9 mouse cellular contexts compared by ENCODE assay signal in the genomic region with DNA sequence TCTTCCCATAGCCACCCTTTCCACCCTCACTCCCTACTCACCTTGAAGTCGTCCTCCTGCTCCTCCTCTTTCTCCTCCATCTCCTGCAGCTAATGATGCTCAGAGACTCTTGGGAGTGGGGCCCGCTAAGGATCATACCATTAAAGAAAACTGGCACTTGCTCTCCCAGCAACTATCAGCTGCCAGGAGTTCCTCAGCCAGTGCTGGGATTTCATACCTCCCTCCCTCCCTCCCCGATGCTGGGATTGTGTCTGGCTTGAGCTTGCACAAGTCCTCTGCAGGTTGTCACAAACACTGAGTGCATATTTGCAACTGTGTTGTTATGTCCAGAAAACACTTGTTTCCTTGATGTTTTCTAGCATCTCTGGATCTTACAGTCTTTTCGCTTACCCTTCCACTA. TPM values are rescaled to one million over a fixed set of nuclear protein-coding genes. Genes with fewer than 3 reads are reported as not detected.
DNase-seq lines count a peak whose midpoint lies in the region; ATAC-seq and TF ChIP-seq lines count a peak whose summit lies in the region.
"Had no signal": no experiment of that assay in that cellular context is flagged by ENCODE, and none has a peak within 500 bp of the region (broad histone marks: within the 10 kb centered on the region; RNA-seq: fewer than 3 reads in every experiment).

Gene Fkbp14 (minus strand): TSS at position 101 of the 400 bp plus-strand sequence.

- H3K4me2 ChIP-seq in embryonic facial prominence, embryonic 14.5 days (ENCODE audit: low read depth, low read length): peak within 1 kb of the TSS; percentile 76
- H3K4me2 ChIP-seq in hindbrain, postnatal 0 days (ENCODE audit: low read depth, low read length): peak within 1 kb of the TSS; percentile 92
- peak within 1 kb of the TSS; percentile 81 for H3K4me2 ChIP-seq in myocyte (ENCODE audit: low read depth)

- H3K9ac ChIP-seq in embryonic facial prominence, embryonic 14.5 days (ENCODE audit: low read depth, low read length): no peak within 1 kb of the TSS; the same call in 1 of the 2 replicates
- no peak within 1 kb of the TSS for H3K9ac ChIP-seq in hindbrain, postnatal 0 days (replicated peaks; ENCODE audit: low read length)

- H3K9me3 ChIP-seq in embryonic facial prominence, embryonic 14.5 days (ENCODE audit: control insufficient read depth, low read length): no peaks in the 10 kb centered on the region
- H3K9me3 ChIP-seq in hindbrain, postnatal 0 days (ENCODE audit: low read length): no peaks in the 10 kb centered on the region

- H3K4me3 ChIP-seq in embryonic facial prominence, embryonic 14.5 days (ENCODE audit: low read depth, low read length): peak within 1 kb of the TSS; percentile 85
- no peak within 1 kb of the TSS; the same call in 1 of the 2 replicates for H3K4me3 ChIP-seq in hindbrain, postnatal 0 days (ENCODE audit: low read length)
- no peak within 1 kb of the TSS for H3K4me3 ChIP-seq in myocyte

- H3K36me3 ChIP-seq in embryonic facial prominence, embryonic 14.5 days (ENCODE audit: control insufficient read depth, insufficient read depth, low read length): no peaks in the 10 kb centered on the region
- H3K36me3 ChIP-seq in hindbrain, postnatal 0 days (ENCODE audit: insufficient read depth, low read length): no peaks in the 10 kb centered on the region
- no peaks in the 10 kb centered on the region for H3K36me3 ChIP-seq in myocyte (ENCODE audit: control insufficient read depth, insufficient read depth)

- ATAC-seq in embryonic facial prominence, embryonic 14.5 days (ENCODE audit: low read depth): no peak
- no peak for ATAC-seq in hindbrain, postnatal 0 days
- no peak for ATAC-seq in megakaryocyte, adult 5-6 weeks (ENCODE audit: poor library complexity, severe bottlenecking)

- no peak for TF ChIP-seq CTCF in hindbrain, postnatal 0 days (IDR thresholded peaks at IDR 0.05; ENCODE audit: low read depth)

- H3K27ac ChIP-seq in embryonic facial prominence, embryonic 14.5 days (replicated peaks; ENCODE audit: low read depth, low read length): no peak within 1 kb of the TSS
- H3K27ac ChIP-seq in hindbrain, postnatal 0 days: no peak within 1 kb of the TSS
- H3K27ac ChIP-seq: macrophage had no signal

- no peak for TF ChIP-seq POLR2A in myocyte (IDR thresholded peaks at IDR 0.05; ENCODE audit: insufficient read length, low read depth)

- no peaks in the 10 kb centered on the region for H3K79me2 ChIP-seq in myocyte (ENCODE audit: control insufficient read depth, insufficient read depth)

- peaks cover 16% of the 10 kb centered on the region for H3K4me1 ChIP-seq in embryonic facial prominence, embryonic 14.5 days (ENCODE audit: control insufficient read depth, insufficient read depth, low read length)
- peaks cover 12% of the 10 kb centered on the region; the same call in 1 of the 2 replicates for H3K4me1 ChIP-seq in hindbrain, postnatal 0 days (ENCODE audit: insufficient read depth, low read length)

- 81% methylated on average over 4 of the region's 4 CpGs for WGBS in embryonic facial prominence, embryonic 14.5 days
- 70% methylated on average over 4 of the region's 4 CpGs for WGBS in hindbrain, postnatal 0 days

- H3ac ChIP-seq in myocyte (ENCODE audit: control insufficient read depth, insufficient read length): no peak within 1 kb of the TSS

- no peak for DNase-seq in layer of hippocampus, adult 18-20 months (ENCODE audit: low spot score in 2 of 2)
- DNase-seq in layer of hippocampus, adult 9-11 months: no peak
- no peak for DNase-seq in embryonic facial prominence, embryonic 14.5 days (ENCODE audit: low spot score)
- DNase-seq in hindbrain, postnatal 0 days (ENCODE audit: low spot score): no peak
- DNase-seq in frontal cortex, postnatal 36 days (ENCODE audit: low spot score in 2 of 2): no peak
- DNase-seq in cerebellum, adult 9-10 months: no peak

- no peaks in the 10 kb centered on the region for H3K27me3 ChIP-seq in embryonic facial prominence, embryonic 14.5 days (replicated peaks; ENCODE audit: control insufficient read depth, insufficient read depth, low read length)
- no peaks in the 10 kb centered on the region for H3K27me3 ChIP-seq in hindbrain, postnatal 0 days (ENCODE audit: insufficient read depth, low read length)
- H3K27me3 ChIP-seq in myocyte (ENCODE audit: control insufficient read depth, insufficient read depth, insufficient read length): no peaks in the 10 kb centered on the region

TF ChIP-seq in myocyte, 11 proteins besides CTCF, POLR2A, EP300 and RAD21:
- TF ChIP-seq MYOD1 (IDR thresholded peaks at IDR 0.05; ENCODE audit: control insufficient read depth in 1 of 3, insufficient read length in 2 of 3, low read depth in 2 of 3) (no peak), REST (IDR thresholded peaks at IDR 0.05; ENCODE audit: insufficient read depth, insufficient read length) (no peak), SRF (IDR thresholded peaks at IDR 0.05; ENCODE audit: control insufficient read depth, insufficient read length, low read depth) (no peak), POLR2AphosphoS2 (IDR thresholded peaks at IDR 0.05; ENCODE audit: insufficient read length, low read depth) (no peak), TCF12 (IDR thresholded peaks at IDR 0.05; ENCODE audit: insufficient read depth, poor library complexity, severe bottlenecking) (no peak), E2F4 (IDR thresholded peaks at IDR 0.05; ENCODE audit: insufficient read depth) (no peak), CEBPB (IDR thresholded peaks at IDR 0.05; ENCODE audit: insufficient read depth, poor library complexity, severe bottlenecking) (no peak), MAX (IDR thresholded peaks at IDR 0.05; ENCODE audit: low read depth) (no peak), USF1 (IDR thresholded peaks at IDR 0.05; ENCODE audit: low read depth) (no peak), MYOG (IDR thresholded peaks at IDR 0.05; ENCODE audit: control insufficient read depth in 1 of 3, insufficient read depth in 1 of 3, insufficient read length in 2 of 3, low read depth in 2 of 3) (no peak), TCF3 (IDR thresholded peaks at IDR 0.05; ENCODE audit: insufficient read length, low read depth) (no peak)

RNA-seq across cellular contexts. Expression of gene Fkbp14, which starts in this region (rescaled TPM):
- 10 to 100 TPM; 13.9 to 14.2 TPM for total RNA-seq in layer of hippocampus, adult 18-20 months (2021)
- 74.6 and 81.1 TPM in 2 replicates for polyA plus RNA-seq in embryonic facial prominence, embryonic 14.5 days (2014; fragmentation: Nextera tagmentation; extraction: Ambion mirVana)
- 4.9 and 5.7 TPM in 2 replicates for total RNA-seq in hindbrain, postnatal 0 days (2014; rRNA removed)
- 6.9 TPM in 2 replicates for polyA plus RNA-seq in hindbrain, postnatal 0 days (2015; fragmentation: Nextera tagmentation; extraction: Ambion mirVana)
- 6.0 TPM for polyA plus RNA-seq in myocyte (2012; fragmentation: generic; extraction: Trizol)
- total RNA-seq in megakaryocyte, adult 5-6 weeks (2015): not detected in 2 replicates
- total RNA-seq in megakaryocyte, adult 5-6 weeks (2017): not detected in 2 replicates
